Mouse (Mus musculus) heart, embryonic 16.5 days (tissue): Measurements from ENCODE around the gene Cars2. TPM values are rescaled to one million over a fixed set of nuclear protein-coding genes. Genes with fewer than 3 reads are reported as not detected.

ENCODE experiments used
- ATAC-seq: fragments of 200-750 bp; cut with Nextera tagmentation; replicated peaks from 2 replicates; pipeline ENCODE4 v1.8.0; 2017; ENCODE audit warnings: moderate number of reproducible peaks; ENCODE audit not compliant: insufficient read depth, low FRiP score; ENCODE audit errors: extremely low read depth
- H3K27ac ChIP-seq: fragments of 300-500 bp; sonication (generic); 2 replicates; pipeline ENCODE4 v1.5.1; 2014; ENCODE audit warnings: mild to moderate bottlenecking, low read length, control low read depth, moderate library complexity
- H3K27me3 ChIP-seq: fragments of 300-500 bp; sonication (generic); 2 replicates; pipeline ENCODE4 v1.6.1; 2014; ENCODE audit warnings: low read length, mixed read lengths; ENCODE audit not compliant: control insufficient read depth, insufficient read depth
- H3K36me3 ChIP-seq: fragments of 300-500 bp; sonication (generic); 2 replicates; pipeline ENCODE4 v1.6.1; 2014; ENCODE audit not compliant: control insufficient read depth, insufficient read depth
- H3K4me1 ChIP-seq: fragments of 300-500 bp; sonication (generic); 2 replicates; pipeline ENCODE4 v1.6.1; 2014; ENCODE audit warnings: low read length, mixed read lengths; ENCODE audit not compliant: control insufficient read depth, insufficient read depth
- H3K4me2 ChIP-seq: fragments of 300-500 bp; sonication (generic); 2 replicates; pipeline ENCODE4 v1.6.1; 2014; ENCODE audit warnings: low read depth, mild to moderate bottlenecking, control low read depth, low read length
- H3K4me3 ChIP-seq: fragments of 300-500 bp; sonication (generic); 2 replicates; pipeline ENCODE4 v1.5.1; 2014; ENCODE audit warnings: mild to moderate bottlenecking, control low read depth, low read length
- H3K9ac ChIP-seq: fragments of 300-500 bp; sonication (generic); 2 replicates; pipeline ENCODE4 v1.6.1; 2014; ENCODE audit warnings: low read length, control low read depth
- H3K9me3 ChIP-seq: fragments of 300-500 bp; sonication (generic); replicated peaks from 2 replicates; pipeline ENCODE4 v1.6.1; 2016; ENCODE audit warnings: low read length; ENCODE audit not compliant: control insufficient read depth
- WGBS: fragments of 180-500 bp; shearing (Covaris S2); extraction: QIAGEN DNeasy Blood & Tissue Kit; methylation state at CpG from one replicate; pipeline ENCODE4 v1.1.7; 2014; 5-methylcytosine and 5-hydroxymethylcytosine counted together
- polyA plus RNA-seq: library from polyadenylated mRNA; unstranded; fragments of >200 nt; fragmentation: Nextera tagmentation; extraction: Ambion mirVana; gene quantifications from 2 replicates; pipeline ENCODE4 v1.2.1, GENCODE M21; 2015

The Cars2 gene
- polyA plus RNA-seq, 1 experiment from 2014 or later = 36.0 TPM

- no peaks in the 10 kb centered on the region; the same call in none of the 2 replicates for H3K36me3 ChIP-seq
- WGBS = 78% methylated on average over 3 of the region's 3 CpGs
- ATAC-seq = no peak
Observed at GRCm38 (mm10) chr8:11523331-11523730, 27.3 kb downstream of the Cars2 start.

GRCm38 (mm10) chr8:11518676-11519075 is 31.9 kb downstream of the Cars2 start:
- H3K27me3 ChIP-seq = no peaks in the 10 kb centered on the region
- H3K4me1 ChIP-seq = no peaks in the 10 kb centered on the region
- H3K4me2 ChIP-seq = no peak overlapping the region
- H3K36me3 ChIP-seq = peaks cover 6% of the 10 kb centered on the region
- no peak overlapping the region for H3K27ac ChIP-seq
- ATAC-seq = no peak
- H3K4me3 ChIP-seq = no peak overlapping the region
- WGBS = 81% methylated on average over 11 of the region's 11 CpGs
- H3K9ac ChIP-seq = no peak overlapping the region
- no peaks in the 10 kb centered on the region for H3K9me3 ChIP-seq

More at GRCm38 (mm10) chr8:11523331-11523730, 27.3 kb downstream of the Cars2 start:
- H3K4me3 ChIP-seq = no peak overlapping the region
- no peaks in the 10 kb centered on the region for H3K4me1 ChIP-seq
- H3K9me3 ChIP-seq = no peaks in the 10 kb centered on the region
- no peak overlapping the region for H3K9ac ChIP-seq
- H3K27me3 ChIP-seq = no peaks in the 10 kb centered on the region
- no peak overlapping the region for H3K27ac ChIP-seq
- no peak overlapping the region for H3K4me2 ChIP-seq

- Histone ChIP-seq H3K4me1 (no peaks in the 10 kb centered on the region), H3K27ac (no peak overlapping the region), H3K36me3 (peaks cover 10% of the 10 kb centered on the region), H3K4me3 (no peak overlapping the region), H3K9ac (no peak overlapping the region), H3K9me3 (no peaks in the 10 kb centered on the region), H3K27me3 (no peaks in the 10 kb centered on the region), H3K4me2 (no peak overlapping the region)
- 78% methylated on average over 6 of the region's 6 CpGs for WGBS
- ATAC-seq = no peak
Observed at GRCm38 (mm10) chr8:11518056-11518396, 32.6 kb downstream of the Cars2 start.

GRCm38 (mm10) chr8:11517366-11518055 is 33.1 kb downstream of the Cars2 start:
- Histone ChIP-seq H3K4me2 (no peak overlapping the region), H3K27ac (no peak overlapping the region), H3K27me3 (no peaks in the 10 kb centered on the region), H3K4me3 (no peak overlapping the region), H3K9me3 (no peaks in the 10 kb centered on the region), H3K36me3 (peaks cover 15% of the 10 kb centered on the region), H3K4me1 (no peaks in the 10 kb centered on the region), H3K9ac (no peak overlapping the region)
- ATAC-seq = no peak
- 80% methylated on average over 16 of the region's 16 CpGs for WGBS

- no peak overlapping the region for H3K4me3 ChIP-seq
- no peak overlapping the region for H3K4me2 ChIP-seq
- whole genome bisulfite sequencing = 91% methylated on average over 9 of the region's 9 CpGs
- no peaks in the 10 kb centered on the region for H3K9me3 ChIP-seq
- ATAC-seq = no peak
- no peak overlapping the region for H3K9ac ChIP-seq
- peaks cover 26% of the 10 kb centered on the region for H3K36me3 ChIP-seq
- H3K4me1 ChIP-seq = peaks cover 5% of the 10 kb centered on the region
- no peaks in the 10 kb centered on the region for H3K27me3 ChIP-seq
- no peak overlapping the region for H3K27ac ChIP-seq
Observed at GRCm38 (mm10) chr8:11516292-11516691, 34.3 kb downstream of the Cars2 start.

- H3K4me2 ChIP-seq = no peak overlapping the region
- ATAC-seq = no peak
- no peak overlapping the region for H3K4me3 ChIP-seq
- WGBS = 92% methylated on average over 5 of the region's 5 CpGs
- peaks cover 47% of the 10 kb centered on the region for H3K36me3 ChIP-seq
- H3K27me3 ChIP-seq = no peaks in the 10 kb centered on the region
- H3K27ac ChIP-seq = no peak overlapping the region
- H3K9ac ChIP-seq = no peak overlapping the region
- peaks cover 5% of the 10 kb centered on the region for H3K4me1 ChIP-seq
- no peaks in the 10 kb centered on the region for H3K9me3 ChIP-seq
Observed at GRCm38 (mm10) chr8:11513247-11513646, 37.3 kb downstream of the Cars2 start.

- Histone ChIP-seq H3K27me3 (no peaks in the 10 kb centered on the region), H3K36me3 (peaks cover 50% of the 10 kb centered on the region), H3K4me1 (peaks cover 5% of the 10 kb centered on the region), H3K9me3 (no peaks in the 10 kb centered on the region), H3K4me3 (no peak overlapping the region), H3K9ac (no peak overlapping the region), H3K4me2 (no peak overlapping the region), H3K27ac (no peak overlapping the region)
- ATAC-seq = no peak
- WGBS = 74% methylated on average over 9 of the region's 9 CpGs
Observed at GRCm38 (mm10) chr8:11512711-11513110, 37.9 kb downstream of the Cars2 start.

- H3K4me1 ChIP-seq = peaks cover 5% of the 10 kb centered on the region
- H3K36me3 ChIP-seq = peaks cover 55% of the 10 kb centered on the region
- 0 out of 2 replicates have a peak overlapping the region, but pooled peaks have one; percentile 37 for H3K27ac ChIP-seq
- peak; percentile 45; the same call in 1 of the 2 replicates for ATAC-seq
- H3K4me3 ChIP-seq = no peak overlapping the region
- H3K27me3 ChIP-seq = no peaks in the 10 kb centered on the region
- no peak overlapping the region for H3K4me2 ChIP-seq
- H3K9me3 ChIP-seq = no peaks in the 10 kb centered on the region
- 59% methylated on average over 5 of the region's 5 CpGs for WGBS
- H3K9ac ChIP-seq = no peak overlapping the region
Observed at GRCm38 (mm10) chr8:11510971-11511370, 39.6 kb downstream of the Cars2 start.

GRCm38 (mm10) chr8:11508880-11509279 is 41.7 kb downstream of the Cars2 start:
- H3K4me1 ChIP-seq = peaks cover 5% of the 10 kb centered on the region
- peaks cover 67% of the 10 kb centered on the region for H3K36me3 ChIP-seq
- no peaks in the 10 kb centered on the region for H3K27me3 ChIP-seq
- no peak overlapping the region for H3K27ac ChIP-seq
- no peak for ATAC-seq
- H3K4me2 ChIP-seq = no peak overlapping the region
- 86% methylated on average over 10 of the region's 10 CpGs for WGBS
- H3K9me3 ChIP-seq = no peaks in the 10 kb centered on the region
- no peak overlapping the region for H3K9ac ChIP-seq
- no peak overlapping the region for H3K4me3 ChIP-seq
